Mouse (Mus musculus): Measurements from ENCODE around the gene Rpl10a. TPM values are rescaled to one million over a fixed set of nuclear protein-coding genes. Genes with fewer than 3 reads are reported as not detected.
A peak's percentile ranks its signal among the peaks of the same experiment; 100 is the strongest.

Gene Rpl10a
- polyA plus RNA-seq, 1 experiment, result 3,187 TPM

DNA sequence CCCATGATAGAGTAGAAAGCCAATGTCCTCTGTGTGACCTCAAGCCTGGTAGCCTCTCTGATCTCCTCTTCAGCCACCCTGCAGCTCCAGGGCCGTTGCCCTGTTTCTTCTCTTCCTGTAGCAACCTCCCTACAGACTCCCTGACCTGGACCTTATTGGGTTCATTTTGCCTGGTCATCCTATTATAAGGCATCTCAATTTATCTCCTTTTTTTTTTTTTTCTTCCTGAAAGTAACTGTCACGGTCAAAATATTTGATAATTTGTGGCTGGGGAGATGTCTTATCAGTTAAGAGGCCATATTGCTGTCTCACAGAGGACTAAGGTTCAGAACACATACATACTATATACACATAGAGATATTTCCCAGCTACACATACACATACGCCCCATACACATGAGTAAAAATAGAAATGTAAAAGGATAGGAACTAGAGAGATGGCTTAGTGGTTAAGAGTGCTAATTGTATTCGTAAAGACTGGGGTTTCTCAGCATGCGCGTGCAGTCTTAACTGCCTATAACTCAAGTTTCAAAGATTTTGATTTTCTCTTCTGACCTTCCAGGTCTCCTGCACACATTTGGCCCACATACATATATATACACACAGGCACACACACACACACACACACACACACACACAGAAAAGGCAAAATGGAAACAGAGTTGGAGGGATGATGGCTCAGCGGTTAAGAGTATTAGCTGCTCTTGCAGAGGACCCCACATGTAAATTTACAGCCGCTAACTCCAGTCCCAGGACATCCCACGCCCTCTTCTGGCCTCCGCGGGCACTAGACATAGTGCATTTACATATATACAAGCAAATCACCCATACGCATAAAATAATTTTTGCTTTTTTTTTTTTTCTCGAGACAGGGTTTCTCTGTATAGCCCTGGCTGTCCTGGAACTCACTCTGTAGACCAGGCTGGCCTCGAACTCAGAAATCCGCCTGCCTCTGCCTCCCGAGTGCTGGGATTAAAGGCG lies 15.7 kb upstream of the Rpl10a start:
- TF ChIP-seq POLR2A (IDR thresholded peaks at IDR 0.05; ENCODE audit: control insufficient read depth, extremely low read depth, insufficient read depth, low read length, poor library complexity) (no peak), CTCF (IDR thresholded peaks at IDR 0.05; ENCODE audit: borderline replicate concordance, control insufficient read depth, extremely low read depth, insufficient read depth, low read length, poor library complexity) (no peak)
- Histone ChIP-seq H3K4me1 (replicated peaks; ENCODE audit: control insufficient read depth, insufficient read depth, low read length) (peaks cover 28% of the 10 kb centered on the region), H3K27ac (ENCODE audit: control insufficient read depth, insufficient read depth, low read length) (no peak overlapping the region), H3K36me3 (ENCODE audit: control insufficient read depth, insufficient read depth, low read length) (no peaks in the 10 kb centered on the region), H3K4me3 (ENCODE audit: control insufficient read depth, insufficient read depth, low read length) (peak overlapping the region; percentile 33), H3K27me3 (ENCODE audit: control insufficient read depth, insufficient read depth, low read length) (no peaks in the 10 kb centered on the region)
- 22% methylated on average over 17 of the region's 17 CpGs for WGBS
- DNase-seq, result peak; percentile 42

DNA sequence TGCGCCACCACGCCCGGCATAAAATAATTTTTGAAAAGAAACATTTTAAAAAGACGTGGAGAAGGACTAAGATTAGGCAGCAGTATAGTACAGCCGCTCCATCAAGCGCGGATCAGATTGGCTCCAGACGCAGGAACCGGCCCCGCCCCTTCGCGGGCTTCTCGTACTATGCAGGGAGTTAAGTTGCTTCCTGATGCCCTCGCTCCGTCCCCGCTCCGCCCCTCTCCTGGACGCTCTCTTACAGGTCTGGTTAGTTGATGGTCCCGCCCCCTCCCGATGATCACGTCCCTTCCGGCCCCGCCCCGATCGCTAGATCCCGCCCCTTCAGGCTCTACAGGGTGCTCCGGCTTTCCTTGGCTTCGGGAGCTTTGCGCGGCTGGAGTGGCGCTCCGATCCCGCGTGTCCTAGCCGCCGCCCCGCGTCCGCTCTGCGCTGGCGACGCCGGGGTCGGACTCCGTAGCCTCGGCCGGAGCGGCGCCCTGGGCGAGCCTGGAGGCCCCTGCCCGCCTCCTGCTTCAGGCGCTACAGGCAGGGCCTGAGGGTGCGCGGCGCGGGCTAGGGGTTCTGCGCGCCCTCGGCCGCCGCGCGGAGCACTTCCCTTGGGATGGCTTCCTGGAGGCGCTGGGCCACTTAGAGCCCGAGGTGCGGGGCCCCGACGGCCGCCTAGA lies 14.9 kb upstream of the Rpl10a start, which contains the start of gene Fance:
Gene Fance (plus strand): TSS at position 308 of the 668 bp plus-strand sequence.
- DNase-seq, result peak; percentile 95
- H3K27ac ChIP-seq (ENCODE audit: control insufficient read depth, insufficient read depth, low read length), result no peak within 1 kb of the TSS
- H3K4me1 ChIP-seq (replicated peaks; ENCODE audit: control insufficient read depth, insufficient read depth, low read length), result peaks cover 22% of the 10 kb centered on the region
- 0 out of 2 replicates have a peak, but pooled peaks cover 5% of the 10 kb centered on the region for H3K36me3 ChIP-seq (ENCODE audit: control insufficient read depth, insufficient read depth, low read length)
- TF ChIP-seq POLR2A (IDR thresholded peaks at IDR 0.05; ENCODE audit: control insufficient read depth, extremely low read depth, insufficient read depth, low read length, poor library complexity) (peak; percentile 64; the same call in 1 of the 2 replicates), CTCF (IDR thresholded peaks at IDR 0.05; ENCODE audit: borderline replicate concordance, control insufficient read depth, extremely low read depth, insufficient read depth, low read length, poor library complexity) (peak; percentile 16; the same call in 1 of the 2 replicates)
- no peaks in the 10 kb centered on the region for H3K27me3 ChIP-seq (ENCODE audit: control insufficient read depth, insufficient read depth, low read length)
- H3K4me3 ChIP-seq (ENCODE audit: control insufficient read depth, insufficient read depth, low read length), result peak within 1 kb of the TSS; percentile 91
- under 1% methylated on average over 69 of the region's 69 CpGs for WGBS

DNA sequence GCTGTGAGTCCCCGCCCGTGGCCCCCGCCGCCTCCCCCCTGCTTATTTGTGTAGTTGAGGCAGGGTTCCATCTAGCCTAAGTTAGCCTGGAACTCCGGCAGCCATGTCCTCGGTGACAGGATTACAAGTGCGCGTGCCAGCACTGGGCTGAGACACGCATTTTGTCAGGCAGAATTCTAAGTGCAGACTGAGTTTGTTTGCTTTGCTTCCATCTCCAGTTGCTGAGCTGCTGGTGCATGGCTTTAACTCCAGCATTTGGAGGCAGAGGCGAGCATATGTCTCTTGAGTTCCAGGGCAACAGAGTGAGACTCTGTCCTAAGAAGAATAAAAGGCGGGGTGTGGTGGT lies 14.4 kb upstream of the Rpl10a start:
- no peaks in the 10 kb centered on the region for H3K27me3 ChIP-seq (ENCODE audit: control insufficient read depth, insufficient read depth, low read length)
- no peak for DNase-seq
- H3K4me3 ChIP-seq (ENCODE audit: control insufficient read depth, insufficient read depth, low read length), result peak overlapping the region; percentile 91
- no peak for TF ChIP-seq POLR2A (IDR thresholded peaks at IDR 0.05; ENCODE audit: control insufficient read depth, extremely low read depth, insufficient read depth, low read length, poor library complexity)
- no peak for TF ChIP-seq CTCF (IDR thresholded peaks at IDR 0.05; ENCODE audit: borderline replicate concordance, control insufficient read depth, extremely low read depth, insufficient read depth, low read length, poor library complexity)
- peaks cover 18% of the 10 kb centered on the region for H3K4me1 ChIP-seq (replicated peaks; ENCODE audit: control insufficient read depth, insufficient read depth, low read length)
- H3K27ac ChIP-seq (ENCODE audit: control insufficient read depth, insufficient read depth, low read length), result no peak overlapping the region
- 4% methylated on average over 11 of the region's 11 CpGs for WGBS
- H3K36me3 ChIP-seq (ENCODE audit: control insufficient read depth, insufficient read depth, low read length), result 0 out of 2 replicates have a peak, but pooled peaks cover 5% of the 10 kb centered on the region

DNA sequence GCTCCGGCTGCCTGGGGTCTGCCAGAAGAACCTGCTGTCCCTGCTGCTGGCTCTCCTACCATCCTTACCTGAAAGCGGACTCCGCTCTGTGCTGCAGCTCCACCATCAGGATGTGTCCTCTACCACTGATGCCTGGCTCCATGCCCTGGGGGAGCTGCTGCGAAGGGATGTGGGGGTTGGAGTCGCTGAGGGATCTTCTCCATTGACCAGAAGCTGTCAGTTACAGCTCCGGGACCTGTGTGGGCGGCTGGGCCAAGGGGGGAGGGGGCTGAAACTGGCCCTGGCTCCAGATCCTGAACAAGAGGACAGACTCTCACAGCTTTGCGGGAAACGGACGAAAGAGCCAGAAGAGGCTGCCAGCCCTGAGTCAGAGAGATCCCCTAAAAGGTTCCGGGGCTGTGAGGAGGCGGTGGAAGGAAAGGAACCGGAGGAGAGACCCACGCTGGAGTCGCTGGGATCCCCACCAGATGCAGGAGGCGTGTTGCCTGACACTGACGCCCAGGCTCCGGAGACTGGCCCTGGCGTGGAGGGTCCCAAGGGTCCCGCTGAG lies 12.6 kb upstream of the Rpl10a start:
- peaks cover 9% of the 10 kb centered on the region; the same call in 1 of the 2 replicates for H3K36me3 ChIP-seq (ENCODE audit: control insufficient read depth, insufficient read depth, low read length)
- DNase-seq, result no peak
- H3K4me1 ChIP-seq (replicated peaks; ENCODE audit: control insufficient read depth, insufficient read depth, low read length), result peaks cover 18% of the 10 kb centered on the region
- TF ChIP-seq POLR2A (IDR thresholded peaks at IDR 0.05; ENCODE audit: control insufficient read depth, extremely low read depth, insufficient read depth, low read length, poor library complexity) (no peak), CTCF (IDR thresholded peaks at IDR 0.05; ENCODE audit: borderline replicate concordance, control insufficient read depth, extremely low read depth, insufficient read depth, low read length, poor library complexity) (no peak)
- H3K27me3 ChIP-seq (ENCODE audit: control insufficient read depth, insufficient read depth, low read length), result no peaks in the 10 kb centered on the region
- no peak overlapping the region for H3K27ac ChIP-seq (ENCODE audit: control insufficient read depth, insufficient read depth, low read length)
- 95% methylated on average over 20 of the region's 20 CpGs for whole genome bisulfite sequencing
- no peak overlapping the region for H3K4me3 ChIP-seq (ENCODE audit: control insufficient read depth, insufficient read depth, low read length)

DNA sequence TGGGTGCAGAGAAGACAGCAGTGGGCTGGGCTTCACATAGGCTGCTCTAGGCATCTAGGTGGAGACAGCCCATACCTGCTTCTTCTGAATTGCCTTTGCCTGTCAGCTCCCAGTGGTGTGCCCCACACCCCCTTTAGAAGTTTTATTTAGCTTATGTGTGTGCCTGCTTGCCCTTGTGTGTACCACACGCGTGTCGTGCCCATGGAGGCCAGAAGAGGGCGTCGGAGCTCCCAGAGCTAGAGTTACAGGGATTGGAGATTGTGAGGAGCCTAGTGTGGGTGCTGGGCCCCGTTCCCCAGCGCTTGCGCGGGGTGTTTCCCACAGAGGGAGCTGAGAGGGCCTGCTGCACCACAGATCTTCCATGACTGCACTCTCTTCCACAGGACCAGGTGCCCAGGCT lies 11.8 kb upstream of the Rpl10a start:
- Histone ChIP-seq H3K27ac (ENCODE audit: control insufficient read depth, insufficient read depth, low read length) (no peak overlapping the region), H3K27me3 (ENCODE audit: control insufficient read depth, insufficient read depth, low read length) (no peaks in the 10 kb centered on the region), H3K4me1 (replicated peaks; ENCODE audit: control insufficient read depth, insufficient read depth, low read length) (peaks cover 16% of the 10 kb centered on the region), H3K36me3 (ENCODE audit: control insufficient read depth, insufficient read depth, low read length) (peaks cover 9% of the 10 kb centered on the region; the same call in 1 of the 2 replicates), H3K4me3 (ENCODE audit: control insufficient read depth, insufficient read depth, low read length) (no peak overlapping the region)
- no peak for DNase-seq
- WGBS, result 95% methylated on average over 9 of the region's 9 CpGs
- no peak for TF ChIP-seq CTCF (IDR thresholded peaks at IDR 0.05; ENCODE audit: borderline replicate concordance, control insufficient read depth, extremely low read depth, insufficient read depth, low read length, poor library complexity)
- TF ChIP-seq POLR2A (IDR thresholded peaks at IDR 0.05; ENCODE audit: control insufficient read depth, extremely low read depth, insufficient read depth, low read length, poor library complexity), result no peak

DNA sequence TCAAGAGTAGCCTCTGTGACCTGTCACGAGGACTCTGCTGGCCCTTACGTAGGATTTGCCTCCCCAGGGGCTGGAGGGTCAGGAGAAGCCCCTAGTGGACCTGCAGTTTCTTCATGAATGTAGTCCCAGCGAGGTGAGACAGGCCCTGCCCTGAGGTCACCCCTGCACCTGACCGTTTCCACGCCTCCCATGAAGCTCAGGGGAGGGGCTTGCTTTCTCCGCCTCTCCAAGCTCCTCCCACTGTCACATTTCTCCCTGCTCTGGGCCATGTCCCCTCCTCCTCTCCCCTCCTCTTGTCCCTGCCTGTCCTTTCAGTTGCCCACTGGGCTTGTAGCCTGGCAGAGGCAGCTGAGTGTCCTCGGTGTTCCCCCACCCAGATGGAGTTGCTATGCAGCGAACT lies 11.2 kb upstream of the Rpl10a start:
- 93% methylated on average over 8 of the region's 8 CpGs for whole genome bisulfite sequencing
- no peak for DNase-seq
- H3K4me1 ChIP-seq (replicated peaks; ENCODE audit: control insufficient read depth, insufficient read depth, low read length), result peaks cover 12% of the 10 kb centered on the region
- H3K27me3 ChIP-seq (ENCODE audit: control insufficient read depth, insufficient read depth, low read length), result no peaks in the 10 kb centered on the region
- TF ChIP-seq POLR2A (IDR thresholded peaks at IDR 0.05; ENCODE audit: control insufficient read depth, extremely low read depth, insufficient read depth, low read length, poor library complexity) (no peak), CTCF (IDR thresholded peaks at IDR 0.05; ENCODE audit: borderline replicate concordance, control insufficient read depth, extremely low read depth, insufficient read depth, low read length, poor library complexity) (no peak)
- no peak overlapping the region for H3K4me3 ChIP-seq (ENCODE audit: control insufficient read depth, insufficient read depth, low read length)
- no peak overlapping the region for H3K27ac ChIP-seq (ENCODE audit: control insufficient read depth, insufficient read depth, low read length)
- peaks cover 9% of the 10 kb centered on the region; the same call in 1 of the 2 replicates for H3K36me3 ChIP-seq (ENCODE audit: control insufficient read depth, insufficient read depth, low read length)
